Mouse (Mus musculus): Measurements from ENCODE around the gene Ric3.

- TF ChIP-seq GATA1 (IDR thresholded peaks at IDR 0.05; ENCODE audit: borderline replicate concordance, low read length) (no peak), FLI1 (IDR thresholded peaks at IDR 0.05; ENCODE audit: low read length) (no peak)
These were observed 70.0 kb downstream of the Ric3 start for GRCm38 (mm10) chr7:109012998-109013625.

All from megakaryocyte, embryonic 14.5 days (primary cell).